8 mouse cellular contexts compared by ENCODE assay signal in genomic region chr3:41563211-41563931, GRCm38 (mm10). TPM values are rescaled to one million over a fixed set of nuclear protein-coding genes. Genes with fewer than 3 reads are reported as not detected.
A peak's percentile ranks its signal among the peaks of the same experiment; 100 is the strongest.
DNase-seq lines count a peak whose midpoint lies in the region; ATAC-seq and TF ChIP-seq lines count a peak whose summit lies in the region.

No protein-coding gene starts in this region.

- TF ChIP-seq CTCF in kidney, postnatal 0 days (IDR thresholded peaks at IDR 0.05; ENCODE audit: low read depth): peak; percentile 65

- ATAC-seq in erythroblast, adult 5-6 weeks (replicated peaks; ENCODE audit: low FRiP score, poor library complexity, severe bottlenecking): peak; percentile 71
- peak; percentile 80 for ATAC-seq in heart, embryonic 12.5 days (ENCODE audit: insufficient number of reproducible peaks, low FRiP score)
- peak; percentile 61 for ATAC-seq in kidney, postnatal 0 days (replicated peaks; ENCODE audit: low FRiP score, low read depth)
- ATAC-seq in liver, embryonic 11.5 days (replicated peaks; ENCODE audit: low FRiP score): peak; percentile 78

- H3K27me3 ChIP-seq in heart, embryonic 12.5 days (replicated peaks): no peaks in the 10 kb centered on the region
- no peaks in the 10 kb centered on the region for H3K27me3 ChIP-seq in kidney, postnatal 0 days (ENCODE audit: insufficient read depth, low read length)
- no peaks in the 10 kb centered on the region for H3K27me3 ChIP-seq in liver, embryonic 11.5 days (replicated peaks; ENCODE audit: control insufficient read depth, insufficient read depth, low read length)
- H3K27me3 ChIP-seq in splenic B cell, adult 2 months (ENCODE audit: control insufficient read depth, insufficient read depth, low read length, poor library complexity, severe bottlenecking): no peaks in the 10 kb centered on the region

- no peaks in the 10 kb centered on the region for H3K9me3 ChIP-seq in heart, embryonic 12.5 days (replicated peaks)
- H3K9me3 ChIP-seq in kidney, postnatal 0 days (replicated peaks; ENCODE audit: low read length): no peaks in the 10 kb centered on the region
- no peaks in the 10 kb centered on the region for H3K9me3 ChIP-seq in liver, embryonic 11.5 days (ENCODE audit: control insufficient read depth, low read length)

- peaks cover 8% of the 10 kb centered on the region; the same call in 1 of the 2 replicates for H3K4me1 ChIP-seq in heart, embryonic 12.5 days (replicated peaks)
- no peaks in the 10 kb centered on the region for H3K4me1 ChIP-seq in kidney, postnatal 0 days (replicated peaks; ENCODE audit: insufficient read depth, low read length)
- peaks cover 4% of the 10 kb centered on the region for H3K4me1 ChIP-seq in liver, embryonic 11.5 days (replicated peaks; ENCODE audit: control insufficient read depth, insufficient read depth, low read length)

- peak overlapping the region; percentile 93 for H3K27ac ChIP-seq in heart, embryonic 12.5 days (ENCODE audit: poor library complexity, severe bottlenecking)
- H3K27ac ChIP-seq in kidney, postnatal 0 days: peak overlapping the region; percentile 97
- H3K27ac ChIP-seq in liver, embryonic 11.5 days (ENCODE audit: low read depth, low read length): peak overlapping the region; percentile 97

- peak overlapping the region; percentile 87 for H3K4me3 ChIP-seq in heart, embryonic 12.5 days
- H3K4me3 ChIP-seq in kidney, postnatal 0 days (replicated peaks; ENCODE audit: low read depth, low read length): peak overlapping the region; percentile 67
- peak overlapping the region; percentile 87 for H3K4me3 ChIP-seq in liver, embryonic 11.5 days (ENCODE audit: low read depth, low read length)

- peak overlapping the region; percentile 90 for H3K4me2 ChIP-seq in heart, embryonic 12.5 days
- peak overlapping the region; percentile 80 for H3K4me2 ChIP-seq in kidney, postnatal 0 days (ENCODE audit: low read length)
- peak overlapping the region; percentile 94 for H3K4me2 ChIP-seq in liver, embryonic 11.5 days

- under 1% methylated on average over 81 of the region's 81 CpGs for WGBS in heart, embryonic 12.5 days
- under 1% methylated on average over 71 of the region's 81 CpGs for WGBS in kidney, postnatal 0 days
- WGBS in liver, embryonic 11.5 days: under 1% methylated on average over 57 of the region's 81 CpGs

- peak overlapping the region; percentile 94 for H3K9ac ChIP-seq in heart, embryonic 12.5 days
- peak overlapping the region; percentile 88 for H3K9ac ChIP-seq in kidney, postnatal 0 days (ENCODE audit: low read depth, low read length)
- peak overlapping the region; percentile 96 for H3K9ac ChIP-seq in liver, embryonic 11.5 days (ENCODE audit: low read depth, low read length)

- H3K36me3 ChIP-seq in heart, embryonic 12.5 days: no peaks in the 10 kb centered on the region
- H3K36me3 ChIP-seq in kidney, postnatal 0 days (ENCODE audit: insufficient read depth, low read length): no peaks in the 10 kb centered on the region
- no peaks in the 10 kb centered on the region for H3K36me3 ChIP-seq in liver, embryonic 11.5 days (ENCODE audit: control insufficient read depth, insufficient read depth, low read length)
- no peaks in the 10 kb centered on the region for H3K36me3 ChIP-seq in splenic B cell, adult 2 months (ENCODE audit: control insufficient read depth, insufficient read depth, low read length, poor library complexity, severe bottlenecking)

- DNase-seq in B cell, adult 2 months: peak; percentile 84 to 85
- DNase-seq in brain, adult 2 months (ENCODE audit: low read depth, low spot score): peak; percentile 88
- DNase-seq in kidney, postnatal 0 days (ENCODE audit: low spot score): peak; percentile 91
- peak; percentile 81 for DNase-seq in liver, embryonic 11.5 days (ENCODE audit: low spot score)
- DNase-seq in naive thymus-derived CD4-positive, alpha-beta T cell, adult 2 months (ENCODE audit: low read depth): peak; percentile 78
- DNase-seq in splenic B cell, adult 2 months (ENCODE audit: low read depth, low spot score): peak; percentile 81

RNA-seq across cellular contexts. Expression of gene Jade1, which starts 7.8 kb away (rescaled TPM):
- total RNA-seq in erythroblast, adult 5-6 weeks (2015; ENCODE audit: low replicate concordance): 11.9 and 14.4 TPM in 2 replicates
- total RNA-seq in erythroblast, adult 5-6 weeks (2017; ENCODE audit: low replicate concordance): 23.9 and 35.4 TPM in 2 replicates
- polyA plus RNA-seq in heart, embryonic 12.5 days (2016; fragmentation: Nextera tagmentation; extraction: Ambion mirVana): 17.4 and 19.3 TPM in 2 replicates
- polyA plus RNA-seq in kidney, postnatal 0 days (2015; fragmentation: Nextera tagmentation; extraction: Ambion mirVana): 25.4 and 25.8 TPM in 2 replicates
- polyA plus RNA-seq in liver, embryonic 11.5 days (2014; fragmentation: Nextera tagmentation; extraction: Ambion mirVana): 16.7 and 18.6 TPM in 2 replicates

Comparison
In these comparisons a context has a peak if more than half of its experiments do, and no peak if none do; other contexts are left out.
1. Peak in every context shown above with its lines: DNase-seq, ATAC-seq, H3K4me3 ChIP-seq and H3K27ac ChIP-seq.